Mouse (Mus musculus) testis, adult 2 months (tissue): Measurements from ENCODE around the gene Pip5k1b. TPM values are rescaled to one million over a fixed set of nuclear protein-coding genes. Genes with fewer than 3 reads are reported as not detected.

Experiments
- H3K27ac ChIP-seq: fragments of 200-500 bp; 2 replicates; pipeline ENCODE4 v1.5.1; 2012; ENCODE audit warnings: low read depth, low read length; ENCODE audit not compliant: control insufficient read depth, insufficient read depth
- H3K27me3 ChIP-seq: fragments of 200-500 bp; 2 replicates; pipeline ENCODE4 v1.6.1; 2012; ENCODE audit warnings: mild to moderate bottlenecking, low read length, moderate library complexity; ENCODE audit not compliant: control insufficient read depth, insufficient read depth
- H3K36me3 ChIP-seq: fragments of 200-500 bp; 2 replicates; pipeline ENCODE4 v1.6.1; 2012; ENCODE audit warnings: mild to moderate bottlenecking, low read length; ENCODE audit not compliant: control insufficient read depth, insufficient read depth
- H3K4me1 ChIP-seq: fragments of 200-500 bp; 2 replicates; pipeline ENCODE4 v1.6.1; 2012; ENCODE audit warnings: low read length; ENCODE audit not compliant: control insufficient read depth, insufficient read depth
- H3K4me3 ChIP-seq: fragments of 200-500 bp; 2 replicates; pipeline ENCODE4 v1.5.1; 2012; ENCODE audit warnings: low read depth, mild to moderate bottlenecking, low read length, moderate library complexity, mixed read lengths; ENCODE audit not compliant: control insufficient read depth
- CTCF ChIP-seq: fragments of 200-500 bp; IDR thresholded peaks from 2 replicates; pipeline ENCODE4 v1.5.1; 2012; ENCODE audit warnings: low read depth, mild to moderate bottlenecking, inconsistent platforms, low read length, moderate library complexity; ENCODE audit not compliant: control insufficient read depth, insufficient read depth, insufficient replicate concordance
- POLR2A ChIP-seq: fragments of 200-500 bp; IDR thresholded peaks from 2 replicates; pipeline ENCODE4 v1.6.1; 2012; ENCODE audit warnings: low read depth, mild to moderate bottlenecking, inconsistent platforms, low read length, moderate library complexity; ENCODE audit not compliant: control insufficient read depth
- polyA plus RNA-seq: library from polyadenylated mRNA; depleted of rRNA; stranded (reverse); fragments of >200 nt; gene quantifications from 2 replicates; pipeline ENCODE4 v1.2.3, GENCODE M21; 2012

The Pip5k1b gene
- polyA plus RNA-seq, 1 experiment: 6.1 TPM

- Histone ChIP-seq H3K27ac (no peak overlapping the region), H3K36me3 (no peaks in the 10 kb centered on the region), H3K27me3 (no peaks in the 10 kb centered on the region), H3K4me3 (no peak overlapping the region), H3K4me1 (no peaks in the 10 kb centered on the region)
- no peak for TF ChIP-seq POLR2A
These were observed 249.3 kb downstream of the Pip5k1b start for GRCm38 (mm10) chr19:24306351-24306750.

DNA sequence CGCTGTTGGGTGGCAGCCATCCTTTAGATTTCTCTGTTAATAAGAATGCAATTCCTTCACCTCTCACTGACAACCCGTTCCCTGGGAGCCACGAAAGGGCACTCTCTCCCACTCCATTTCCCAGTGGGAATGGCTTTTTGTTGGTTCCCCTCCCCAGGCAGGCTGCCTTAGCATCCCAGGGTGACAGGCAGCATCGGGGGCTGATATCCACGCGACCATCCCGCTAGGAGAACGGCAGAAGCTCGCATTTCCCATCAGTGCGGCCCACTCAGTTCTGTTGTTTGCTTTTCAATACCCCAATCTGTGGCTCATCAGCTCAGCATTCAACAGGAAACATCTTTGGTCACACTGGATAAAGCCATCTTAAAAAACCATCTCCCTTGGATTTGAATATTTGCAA is 253.5 kb downstream of the Pip5k1b start:
- TF ChIP-seq CTCF: no peak
- no peak for TF ChIP-seq POLR2A
- H3K27ac ChIP-seq: no peak overlapping the region
- H3K4me3 ChIP-seq: no peak overlapping the region
- H3K4me1 ChIP-seq: peaks cover 2% of the 10 kb centered on the region; the same call in 1 of the 2 replicates
- H3K36me3 ChIP-seq: no peaks in the 10 kb centered on the region
- no peaks in the 10 kb centered on the region for H3K27me3 ChIP-seq

GRCm38 (mm10) chr19:24301768-24302148 is 253.9 kb downstream of the Pip5k1b start:
- no peak overlapping the region for H3K27ac ChIP-seq
- H3K4me3 ChIP-seq: no peak overlapping the region

DNA sequence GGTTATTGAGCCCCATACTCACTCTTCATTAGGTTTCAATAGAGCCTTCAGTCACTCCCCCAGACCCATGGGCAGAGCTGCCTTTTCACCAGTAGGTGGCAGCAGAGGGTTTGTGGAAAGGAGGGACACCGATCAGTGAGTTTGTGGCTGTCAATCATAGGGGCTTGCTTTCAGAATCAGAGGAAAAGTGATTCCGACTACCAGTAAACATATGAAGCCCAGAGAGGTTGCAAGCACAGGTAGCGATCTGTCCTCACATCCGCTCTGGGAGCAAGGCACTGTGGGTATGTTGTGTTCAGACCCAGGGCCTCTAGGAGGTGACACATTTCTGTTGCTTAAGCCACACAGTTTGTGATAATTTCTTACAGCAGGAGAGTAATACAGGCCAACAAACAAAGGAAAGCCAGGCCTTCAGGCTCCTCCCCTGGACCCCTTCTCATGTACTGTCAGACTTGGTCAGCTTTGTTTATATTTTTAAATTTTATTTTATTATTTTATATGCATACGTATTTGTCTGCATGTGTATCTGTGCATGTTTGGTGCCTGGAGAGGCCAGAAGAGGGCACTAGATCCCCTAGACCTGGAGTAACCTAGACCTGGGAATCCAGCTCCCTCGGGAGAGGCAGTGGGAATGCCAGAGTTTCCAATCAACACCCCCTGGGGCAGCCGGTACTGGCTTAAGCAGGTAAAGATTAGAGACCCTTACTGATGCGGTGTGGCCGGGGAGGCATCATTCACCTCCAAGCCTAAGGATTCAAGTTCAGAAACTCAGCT is 254.5 kb downstream of the Pip5k1b start:
- H3K4me1 ChIP-seq: peaks cover 2% of the 10 kb centered on the region; the same call in 1 of the 2 replicates
- no peak overlapping the region for H3K27ac ChIP-seq
- H3K36me3 ChIP-seq: no peaks in the 10 kb centered on the region
- no peaks in the 10 kb centered on the region for H3K27me3 ChIP-seq
- no peak overlapping the region for H3K4me3 ChIP-seq
- TF ChIP-seq POLR2A: no peak
- TF ChIP-seq CTCF: peak; percentile 88

More at GRCm38 (mm10) chr19:24301768-24302148, 253.9 kb downstream of the Pip5k1b start:
- H3K4me1 ChIP-seq: peaks cover 2% of the 10 kb centered on the region; the same call in 1 of the 2 replicates
- TF ChIP-seq POLR2A (no peak), CTCF (no peak)
- no peaks in the 10 kb centered on the region for H3K27me3 ChIP-seq
- no peaks in the 10 kb centered on the region for H3K36me3 ChIP-seq

- Histone ChIP-seq H3K4me3 (no peak overlapping the region), H3K27ac (no peak overlapping the region), H3K36me3 (no peaks in the 10 kb centered on the region), H3K4me1 (0 out of 2 replicates have a peak, but pooled peaks cover 2% of the 10 kb centered on the region), H3K27me3 (no peaks in the 10 kb centered on the region)
- TF ChIP-seq POLR2A (no peak), CTCF (no peak)
These were observed 262.1 kb downstream of the Pip5k1b start for GRCm38 (mm10) chr19:24293537-24293936.

GRCm38 (mm10) chr19:24284187-24284586 is 271.5 kb downstream of the Pip5k1b start:
- no peaks in the 10 kb centered on the region for H3K27me3 ChIP-seq
- TF ChIP-seq POLR2A (no peak), CTCF (peak; percentile 78; the same call in 1 of the 2 replicates)
- H3K4me1 ChIP-seq: peaks cover 12% of the 10 kb centered on the region
- no peak overlapping the region for H3K27ac ChIP-seq
- H3K36me3 ChIP-seq: no peaks in the 10 kb centered on the region
- H3K4me3 ChIP-seq: no peak overlapping the region

GRCm38 (mm10) chr19:24281288-24281980 is 274.2 kb downstream of the Pip5k1b start:
- H3K4me3 ChIP-seq: no peak overlapping the region
- TF ChIP-seq CTCF (no peak), POLR2A (no peak)
- H3K27ac ChIP-seq: no peak overlapping the region
- H3K36me3 ChIP-seq: no peaks in the 10 kb centered on the region
- H3K27me3 ChIP-seq: no peaks in the 10 kb centered on the region
- peaks cover 9% of the 10 kb centered on the region for H3K4me1 ChIP-seq
